Mouse (Mus musculus): ENCODE results near the gene Arhgap8. TPM values are rescaled to one million over a fixed set of nuclear protein-coding genes. Genes with fewer than 3 reads are reported as not detected.
A peak's percentile ranks its signal among the peaks of the same experiment; 100 is the strongest.
"Not testable (repeated sequence)": the region's sequence is repeated elsewhere in the genome, so short reads cannot be mapped to it uniquely, and the experiment has no call there.

Arhgap8 gene
- polyA plus RNA-seq, 1 experiment from 2014 or later = 4.1 TPM

GRCm38 (mm10) chr15:84741573-84741972 lies 21.7 kb downstream of the Arhgap8 start:
- whole genome bisulfite sequencing = 77% methylated on average over 3 of the region's 3 CpGs
- no peaks in the 10 kb centered on the region for H3K27me3 ChIP-seq
- ATAC-seq (ENCODE audit: insufficient number of reproducible peaks, insufficient read depth, low FRiP score, low TSS enrichment) = no peak

GRCm38 (mm10) chr15:84743347-84743746 lies 23.5 kb downstream of the Arhgap8 start:
- Histone ChIP-seq H3K36me3 (no peaks in the 10 kb centered on the region), H3K4me2 (replicated peaks) (no peak overlapping the region), H3K27me3 (no peaks in the 10 kb centered on the region), H3K4me3 (no peak overlapping the region), H3K9ac (no peak overlapping the region), H3K27ac (no peak overlapping the region), H3K9me3 (no peaks in the 10 kb centered on the region), H3K4me1 (0 out of 2 replicates have a peak, but pooled peaks cover 3% of the 10 kb centered on the region)
- WGBS = 7% methylated on average over 3 of the region's 3 CpGs
- ATAC-seq (ENCODE audit: insufficient number of reproducible peaks, insufficient read depth, low FRiP score, low TSS enrichment) = no peak

More at GRCm38 (mm10) chr15:84741573-84741972, 21.7 kb downstream of the Arhgap8 start:
- Histone ChIP-seq H3K36me3 (no peaks in the 10 kb centered on the region), H3K9me3 (no peaks in the 10 kb centered on the region), H3K4me1 (0 out of 2 replicates have a peak, but pooled peaks cover 3% of the 10 kb centered on the region), H3K27ac (no peak overlapping the region), H3K4me3 (no peak overlapping the region), H3K4me2 (replicated peaks) (no peak overlapping the region), H3K9ac (no peak overlapping the region)

- Histone ChIP-seq H3K36me3 (no peaks in the 10 kb centered on the region), H3K9me3 (no peaks in the 10 kb centered on the region), H3K4me1 (0 out of 2 replicates have a peak, but pooled peaks cover 3% of the 10 kb centered on the region), H3K4me2 (replicated peaks) (no peak overlapping the region), H3K4me3 (no peak overlapping the region), H3K9ac (no peak overlapping the region), H3K27ac (no peak overlapping the region), H3K27me3 (no peaks in the 10 kb centered on the region)
- WGBS = 4% methylated on average over 2 of the region's 2 CpGs
- ATAC-seq (ENCODE audit: insufficient number of reproducible peaks, insufficient read depth, low FRiP score, low TSS enrichment) = no peak
Measured at GRCm38 (mm10) chr15:84744308-84744707, 24.5 kb downstream of the Arhgap8 start.

- H3K9ac ChIP-seq = no peak overlapping the region
- no peak overlapping the region for H3K4me2 ChIP-seq (replicated peaks)
- WGBS = 87% methylated on average over 4 of the region's 4 CpGs
- no peak overlapping the region for H3K4me3 ChIP-seq
- H3K9me3 ChIP-seq = no peaks in the 10 kb centered on the region
- 0 out of 2 replicates have a peak, but pooled peaks cover 3% of the 10 kb centered on the region for H3K4me1 ChIP-seq
- H3K36me3 ChIP-seq = no peaks in the 10 kb centered on the region
- H3K27me3 ChIP-seq = no peaks in the 10 kb centered on the region
- no peak for ATAC-seq (ENCODE audit: insufficient number of reproducible peaks, insufficient read depth, low FRiP score, low TSS enrichment)
- no peak overlapping the region for H3K27ac ChIP-seq
Measured at GRCm38 (mm10) chr15:84745831-84746230, 26.0 kb downstream of the Arhgap8 start.

- Histone ChIP-seq H3K4me1 (peaks cover 14% of the 10 kb centered on the region), H3K9me3 (no peaks in the 10 kb centered on the region), H3K27ac (no peak overlapping the region), H3K4me2 (replicated peaks) (no peak overlapping the region), H3K27me3 (peaks cover 13% of the 10 kb centered on the region), H3K36me3 (no peaks in the 10 kb centered on the region), H3K9ac (no peak overlapping the region), H3K4me3 (no peak overlapping the region)
- no peak for ATAC-seq (ENCODE audit: insufficient number of reproducible peaks, insufficient read depth, low FRiP score, low TSS enrichment)
- 14% methylated on average over 3 of the region's 3 CpGs for WGBS
Measured at GRCm38 (mm10) chr15:84754987-84755386, 35.1 kb downstream of the Arhgap8 start.

GRCm38 (mm10) chr15:84756426-84756825 lies 36.6 kb downstream of the Arhgap8 start:
- Histone ChIP-seq H3K27ac (peak overlapping the region; percentile 41; the same call in 1 of the 2 replicates), H3K9ac (peak overlapping the region; percentile 24; the same call in 1 of the 2 replicates), H3K4me3 (peak overlapping the region; percentile 28), H3K9me3 (no peaks in the 10 kb centered on the region), H3K4me2 (replicated peaks) (peak overlapping the region; percentile 50), H3K4me1 (peaks cover 14% of the 10 kb centered on the region), H3K27me3 (peaks cover 13% of the 10 kb centered on the region), H3K36me3 (no peaks in the 10 kb centered on the region)
- 1% methylated on average over 22 of the region's 22 CpGs for WGBS
- no peak; the same call in 1 of the 2 replicates for ATAC-seq (ENCODE audit: insufficient number of reproducible peaks, insufficient read depth, low FRiP score, low TSS enrichment)

GRCm38 (mm10) chr15:84758493-84758892 lies 38.6 kb downstream of the Arhgap8 start:
- ATAC-seq (ENCODE audit: insufficient number of reproducible peaks, insufficient read depth, low FRiP score, low TSS enrichment) = no peak
- Histone ChIP-seq H3K36me3 (no peaks in the 10 kb centered on the region), H3K4me2 (replicated peaks) (no peak overlapping the region), H3K27me3 (peaks cover 13% of the 10 kb centered on the region), H3K9ac (no peak overlapping the region), H3K4me3 (no peak overlapping the region), H3K4me1 (peaks cover 14% of the 10 kb centered on the region), H3K27ac (no peak overlapping the region), H3K9me3 (no peaks in the 10 kb centered on the region)
- WGBS = 33% methylated on average over 4 of the region's 4 CpGs

GRCm38 (mm10) chr15:84762712-84763422 lies 43.0 kb downstream of the Arhgap8 start:
- Histone ChIP-seq H3K4me1 (no peaks in the 10 kb centered on the region), H3K4me3 (no peak overlapping the region), H3K4me2 (replicated peaks) (no peak overlapping the region), H3K27me3 (peaks cover 2% of the 10 kb centered on the region; the same call in 1 of the 2 replicates), H3K36me3 (no peaks in the 10 kb centered on the region), H3K9ac (no peak overlapping the region), H3K27ac (no peak overlapping the region), H3K9me3 (no peaks in the 10 kb centered on the region)
- no peak for ATAC-seq (ENCODE audit: insufficient number of reproducible peaks, insufficient read depth, low FRiP score, low TSS enrichment)
- 62% methylated on average over 8 of the region's 8 CpGs for WGBS

GRCm38 (mm10) chr15:84763423-84763812 lies 43.6 kb downstream of the Arhgap8 start:
- no peaks in the 10 kb centered on the region for H3K9me3 ChIP-seq
- no peak overlapping the region for H3K27ac ChIP-seq
- H3K27me3 ChIP-seq = no peaks in the 10 kb centered on the region; the same call in 1 of the 2 replicates
- no peak overlapping the region for H3K4me3 ChIP-seq
- no peak overlapping the region for H3K9ac ChIP-seq
- H3K36me3 ChIP-seq = no peaks in the 10 kb centered on the region
- no peaks in the 10 kb centered on the region for H3K4me1 ChIP-seq
- no peak for ATAC-seq (ENCODE audit: insufficient number of reproducible peaks, insufficient read depth, low FRiP score, low TSS enrichment)
- no peak overlapping the region for H3K4me2 ChIP-seq (replicated peaks)
- 25% methylated on average over 7 of the region's 7 CpGs for WGBS

GRCm38 (mm10) chr15:84766621-84767020 lies 46.8 kb downstream of the Arhgap8 start:
- no peaks in the 10 kb centered on the region for H3K27me3 ChIP-seq
- no peaks in the 10 kb centered on the region for H3K36me3 ChIP-seq
- ATAC-seq (ENCODE audit: insufficient number of reproducible peaks, insufficient read depth, low FRiP score, low TSS enrichment) = no peak
- no peak overlapping the region for H3K4me2 ChIP-seq (replicated peaks)
- no peak overlapping the region for H3K27ac ChIP-seq
- no peak overlapping the region for H3K4me3 ChIP-seq
- 45% methylated on average over 10 of the region's 10 CpGs for WGBS
- H3K9me3 ChIP-seq = no peaks in the 10 kb centered on the region
- H3K9ac ChIP-seq = no peak overlapping the region
- 0 out of 2 replicates have a peak, but pooled peaks cover 3% of the 10 kb centered on the region for H3K4me1 ChIP-seq

GRCm38 (mm10) chr15:84768531-84768930 lies 48.7 kb downstream of the Arhgap8 start:
- not testable (repeated sequence) for H3K4me2 ChIP-seq (replicated peaks); H3K4me3 ChIP-seq; H3K9ac ChIP-seq; H3K27me3 ChIP-seq; H3K36me3 ChIP-seq; H3K27ac ChIP-seq; ATAC-seq (ENCODE audit: insufficient number of reproducible peaks, insufficient read depth, low FRiP score, low TSS enrichment); H3K9me3 ChIP-seq
- peaks cover 12% of the 10 kb centered on the region; the same call in 1 of the 2 replicates for H3K4me1 ChIP-seq
- WGBS = 77% methylated on average over 4 of the region's 4 CpGs

- 78% methylated on average over 11 of the region's 11 CpGs for WGBS
- Histone ChIP-seq H3K27me3 (no peaks in the 10 kb centered on the region), H3K4me2 (replicated peaks) (no peak overlapping the region), H3K9me3 (no peaks in the 10 kb centered on the region), H3K36me3 (no peaks in the 10 kb centered on the region), H3K27ac (no peak overlapping the region), H3K4me3 (no peak overlapping the region), H3K9ac (no peak overlapping the region), H3K4me1 (peaks cover 15% of the 10 kb centered on the region; the same call in 1 of the 2 replicates)
- no peak for ATAC-seq (ENCODE audit: insufficient number of reproducible peaks, insufficient read depth, low FRiP score, low TSS enrichment)
Measured at GRCm38 (mm10) chr15:84769641-84770341, 49.9 kb downstream of the Arhgap8 start.
